20 mouse cellular contexts compared by ENCODE assay signal in genomic region chr10:72549564-72549963, GRCm38 (mm10).
A peak's percentile ranks its signal among the peaks of the same experiment; 100 is the strongest.
DNase-seq lines count a peak whose midpoint lies in the region; ATAC-seq lines count a peak whose summit lies in the region.
"Had no signal": no experiment of that assay in that cellular context is flagged by ENCODE, and none has a peak within 500 bp of the region (broad histone marks: within the 10 kb centered on the region; RNA-seq: fewer than 3 reads in every experiment).

No protein-coding gene starts in this region.

- no peak overlapping the region for H3K27ac ChIP-seq in forebrain, embryonic 15.5 days (replicated peaks)
- no peak overlapping the region for H3K27ac ChIP-seq in forebrain, embryonic 12.5 days
- H3K27ac ChIP-seq: heart, embryonic 15.5 days; intestine, embryonic 15.5 days; limb, embryonic 12.5 days; liver, embryonic 12.5 days; neural tube, embryonic 15.5 days; stomach, embryonic 15.5 days had no signal

- WGBS in forebrain, embryonic 15.5 days: 52% methylated on average over 1 of the region's 1 CpGs
- 81% methylated on average over 1 of the region's 1 CpGs for WGBS in forebrain, embryonic 12.5 days

- peak; percentile 80 to 82 for DNase-seq in cerebellum, postnatal 10 days
- DNase-seq in cerebellum, adult 9-10 months: no peak
- peak; percentile 66 for DNase-seq in left cerebral cortex, postnatal 4 days
- DNase-seq in left cerebral cortex, postnatal 36 days (ENCODE audit: low spot score in 2 of 2): no peak
- peak; percentile 11 for DNase-seq in retina, adult 2 months (ENCODE audit: low read depth, low spot score)
- no peak for DNase-seq in retina, embryonic 14.5 days (ENCODE audit: low spot score)
- DNase-seq: adrenal gland, postnatal 10 days; heart, postnatal 4 days; kidney, adult 8-10 months; kidney, postnatal 10 days; lung, adult 18-20 months; thymus, postnatal 25 days had no signal

- H3K4me3 ChIP-seq in forebrain, embryonic 15.5 days: no peak overlapping the region
- H3K4me3 ChIP-seq in forebrain, embryonic 12.5 days (replicated peaks): no peak overlapping the region
- H3K4me3 ChIP-seq: heart, embryonic 15.5 days; intestine, embryonic 15.5 days; limb, embryonic 12.5 days; liver, embryonic 12.5 days; neural tube, embryonic 15.5 days; stomach, embryonic 15.5 days had no signal

- no peaks in the 10 kb centered on the region for H3K9me3 ChIP-seq in forebrain, embryonic 15.5 days
- H3K9me3 ChIP-seq in forebrain, embryonic 12.5 days: no peaks in the 10 kb centered on the region
- H3K9me3 ChIP-seq: heart, embryonic 15.5 days; intestine, embryonic 15.5 days; limb, embryonic 12.5 days; liver, embryonic 12.5 days; neural tube, embryonic 15.5 days; stomach, embryonic 15.5 days had no signal

- H3K9ac ChIP-seq in forebrain, embryonic 15.5 days (replicated peaks): no peak overlapping the region
- H3K9ac ChIP-seq in forebrain, embryonic 12.5 days: no peak overlapping the region
- H3K9ac ChIP-seq: heart, embryonic 15.5 days; intestine, embryonic 15.5 days; limb, embryonic 12.5 days; liver, embryonic 12.5 days; neural tube, embryonic 15.5 days; stomach, embryonic 15.5 days had no signal

- H3K4me2 ChIP-seq in forebrain, embryonic 15.5 days (replicated peaks): no peak overlapping the region
- no peak overlapping the region for H3K4me2 ChIP-seq in forebrain, embryonic 12.5 days
- H3K4me2 ChIP-seq: heart, embryonic 15.5 days; intestine, embryonic 15.5 days; limb, embryonic 12.5 days; liver, embryonic 12.5 days; neural tube, embryonic 15.5 days; stomach, embryonic 15.5 days had no signal

- H3K27me3 ChIP-seq in forebrain, embryonic 15.5 days: no peaks in the 10 kb centered on the region
- H3K27me3 ChIP-seq in forebrain, embryonic 12.5 days: no peaks in the 10 kb centered on the region
- H3K27me3 ChIP-seq: heart, embryonic 15.5 days; intestine, embryonic 15.5 days; limb, embryonic 12.5 days; liver, embryonic 12.5 days; neural tube, embryonic 15.5 days; stomach, embryonic 15.5 days had no signal

- H3K36me3 ChIP-seq in forebrain, embryonic 15.5 days: no peaks in the 10 kb centered on the region
- H3K36me3 ChIP-seq in forebrain, embryonic 12.5 days (replicated peaks): no peaks in the 10 kb centered on the region
- H3K36me3 ChIP-seq: heart, embryonic 15.5 days; intestine, embryonic 15.5 days; limb, embryonic 12.5 days; liver, embryonic 12.5 days; neural tube, embryonic 15.5 days; stomach, embryonic 15.5 days had no signal

- H3K4me1 ChIP-seq in forebrain, embryonic 15.5 days: no peaks in the 10 kb centered on the region
- no peaks in the 10 kb centered on the region for H3K4me1 ChIP-seq in forebrain, embryonic 12.5 days
- H3K4me1 ChIP-seq: heart, embryonic 15.5 days; intestine, embryonic 15.5 days; limb, embryonic 12.5 days; liver, embryonic 12.5 days; neural tube, embryonic 15.5 days; stomach, embryonic 15.5 days had no signal

- intact Hi-C loops in left cerebral cortex, postnatal 4 days (cut with DNase I): no loop called here
- intact Hi-C loops in left cerebral cortex, postnatal 36 days (cut with DNase I): no loop called here

- ATAC-seq in forebrain, embryonic 15.5 days (replicated peaks): peak; percentile 48; the same call in 1 of the 2 replicates
- no peak for ATAC-seq in forebrain, embryonic 12.5 days (ENCODE audit: low FRiP score)
- ATAC-seq: intestine, embryonic 15.5 days; liver, embryonic 12.5 days had no signal

Comparison
In these comparisons a context has a peak if more than half of its experiments do, and no peak if none do; other contexts are left out.
1. DNase-seq: peak in cerebellum, postnatal 10 days (2 of 2), left cerebral cortex, postnatal 4 days (single experiment) and retina, adult 2 months (single experiment); none in cerebellum, adult 9-10 months (single experiment), left cerebral cortex, postnatal 36 days (0 of 2) and retina, embryonic 14.5 days (single experiment).